Mouse (Mus musculus) embryonic facial prominence, embryonic 14.5 days (tissue): ENCODE results near the gene Creb3. TPM values are rescaled to one million over a fixed set of nuclear protein-coding genes. Genes with fewer than 3 reads are reported as not detected.
"Not testable (repeated sequence)": the region's sequence is repeated elsewhere in the genome, so short reads cannot be mapped to it uniquely, and the experiment has no call there.

ENCODE experiments used
- ATAC-seq: fragments of 200-750 bp; cut with Nextera tagmentation; 2 replicates; pipeline ENCODE4 v1.8.0; 2017; ENCODE audit warnings: low read depth, moderate number of reproducible peaks, moderate TSS enrichment
- DNase-seq: peaks from one replicate; pipeline ENCODE4 v3.0.0-alpha.2; 2015; ENCODE audit warnings: low spot score
- H3K27ac ChIP-seq: fragments of 300-500 bp; sonication (generic); replicated peaks from 2 replicates; pipeline ENCODE4 v1.5.1; 2014; ENCODE audit warnings: low read depth, mild to moderate bottlenecking, low read length, moderate library complexity
- H3K27me3 ChIP-seq: fragments of 300-500 bp; sonication (generic); replicated peaks from 2 replicates; pipeline ENCODE4 v1.6.1; 2014; ENCODE audit warnings: low read length; ENCODE audit not compliant: control insufficient read depth, insufficient read depth
- H3K36me3 ChIP-seq: fragments of 300-500 bp; sonication (generic); 2 replicates; pipeline ENCODE4 v1.6.1; 2014; ENCODE audit warnings: low read length, mixed read lengths; ENCODE audit not compliant: control insufficient read depth, insufficient read depth
- H3K4me1 ChIP-seq: fragments of 300-500 bp; sonication (generic); 2 replicates; pipeline ENCODE4 v1.6.1; 2014; ENCODE audit warnings: antibody characterized with exemption, low read length; ENCODE audit not compliant: control insufficient read depth, insufficient read depth
- H3K4me2 ChIP-seq: fragments of 300-500 bp; sonication (generic); 2 replicates; pipeline ENCODE4 v1.6.1; 2014; ENCODE audit warnings: low read depth, mild to moderate bottlenecking, low read length, moderate library complexity, mixed read lengths
- H3K4me3 ChIP-seq: fragments of 300-500 bp; sonication (generic); 2 replicates; pipeline ENCODE4 v1.5.1; 2014; ENCODE audit warnings: low read depth, mild to moderate bottlenecking, low read length
- H3K9ac ChIP-seq: fragments of 300-500 bp; sonication (generic); 2 replicates; pipeline ENCODE4 v1.6.1; 2014; ENCODE audit warnings: low read depth, mild to moderate bottlenecking, low read length, moderate library complexity, mixed read lengths
- H3K9me3 ChIP-seq: fragments of 300-500 bp; sonication (generic); 2 replicates; pipeline ENCODE4 v1.6.1; 2016; ENCODE audit warnings: low read length; ENCODE audit not compliant: control insufficient read depth
- WGBS: fragments of 180-500 bp; shearing (Covaris S2); extraction: QIAGEN DNeasy Blood & Tissue Kit; methylation state at CpG from one replicate; pipeline ENCODE4 v1.1.7; 2014; 5-methylcytosine and 5-hydroxymethylcytosine counted together
- polyA plus RNA-seq: library from polyadenylated mRNA; unstranded; fragments of >200 nt; fragmentation: Nextera tagmentation; extraction: Ambion mirVana; gene quantifications from 2 replicates; pipeline ENCODE4 v1.2.1, GENCODE M21; 2014

Gene Creb3
- polyA plus RNA-seq, 1 experiment from 2014 or later: 79.6 TPM

DNA sequence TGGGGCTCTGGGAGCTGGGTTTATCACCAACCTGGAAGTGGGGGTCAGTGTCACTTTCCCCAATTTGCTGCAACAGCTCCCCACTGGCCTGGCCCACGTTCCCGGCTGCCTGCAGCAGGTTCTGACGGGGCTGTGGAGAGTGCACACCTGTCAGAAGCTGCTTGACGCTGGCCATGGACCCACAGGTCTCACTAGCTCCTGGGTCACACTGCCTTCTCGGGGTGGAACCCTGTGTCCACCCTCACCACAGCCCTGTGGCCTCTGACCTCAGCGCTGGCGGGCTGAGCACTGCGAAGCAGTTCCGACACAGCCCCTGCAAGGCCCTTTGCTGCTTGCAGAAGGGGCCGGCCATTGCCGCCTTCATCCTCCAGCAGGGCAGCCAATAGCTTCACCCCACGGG is 13.1 kb upstream of the Creb3 start:
- Histone ChIP-seq H3K4me2 (no peak overlapping the region), H3K27me3 (no peaks in the 10 kb centered on the region), H3K27ac (no peak overlapping the region), H3K9me3 (no peaks in the 10 kb centered on the region), H3K4me3 (no peak overlapping the region), H3K9ac (no peak overlapping the region), H3K4me1 (no peaks in the 10 kb centered on the region), H3K36me3 (peaks cover 100% of the 10 kb centered on the region)
- WGBS: 85% methylated on average over 12 of the region's 12 CpGs
- ATAC-seq (no peak), DNase-seq (no peak)

- DNase-seq, H3K27me3 ChIP-seq, H3K9ac ChIP-seq, H3K4me2 ChIP-seq, H3K27ac ChIP-seq, ATAC-seq, H3K9me3 ChIP-seq, H3K4me1 ChIP-seq, H3K4me3 ChIP-seq: not testable (repeated sequence)
- 86% methylated on average over 6 of the region's 6 CpGs for WGBS
- peaks cover 99% of the 10 kb centered on the region for H3K36me3 ChIP-seq
These were observed 10.3 kb upstream of the Creb3 start for GRCm38 (mm10) chr4:43551854-43552253.

- Histone ChIP-seq H3K36me3 (peaks cover 93% of the 10 kb centered on the region), H3K27ac (no peak overlapping the region), H3K4me2 (no peak overlapping the region), H3K27me3 (no peaks in the 10 kb centered on the region), H3K4me1 (no peaks in the 10 kb centered on the region), H3K9ac (no peak overlapping the region), H3K4me3 (no peak overlapping the region), H3K9me3 (no peaks in the 10 kb centered on the region)
- WGBS: 96% methylated on average over 5 of the region's 5 CpGs
- no peak for ATAC-seq
- no peak for DNase-seq
These were observed 9.7 kb upstream of the Creb3 start for GRCm38 (mm10) chr4:43552437-43552836.

GRCm38 (mm10) chr4:43553891-43554290 is 8.2 kb upstream of the Creb3 start:
- Histone ChIP-seq H3K4me2 (no peak overlapping the region), H3K27ac (no peak overlapping the region), H3K27me3 (no peaks in the 10 kb centered on the region), H3K4me1 (peaks cover 11% of the 10 kb centered on the region), H3K36me3 (peaks cover 78% of the 10 kb centered on the region), H3K9me3 (no peaks in the 10 kb centered on the region), H3K4me3 (no peak overlapping the region), H3K9ac (no peak overlapping the region)
- DNase-seq: no peak
- ATAC-seq: no peak

DNA sequence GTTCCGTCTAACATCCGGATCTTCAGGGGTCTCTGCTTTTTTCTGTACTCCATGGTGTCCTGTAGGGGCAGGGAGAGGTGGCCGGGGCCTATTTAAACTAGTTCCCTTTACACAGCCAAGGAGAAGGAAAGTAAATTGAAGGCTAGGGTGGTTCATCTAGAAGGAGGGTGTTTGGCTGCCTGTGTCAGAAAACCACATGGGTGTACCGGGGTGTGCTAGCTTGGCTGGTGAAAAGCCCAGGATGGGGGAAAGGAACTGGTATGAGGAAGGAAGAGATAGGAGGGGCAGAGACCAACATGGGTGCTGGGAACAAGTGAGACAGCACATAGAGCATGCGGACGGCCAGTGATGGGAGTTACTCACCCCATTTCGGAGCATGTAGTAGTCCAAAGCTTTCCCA is 6.2 kb upstream of the Creb3 start:
- no peak overlapping the region for H3K4me3 ChIP-seq
- H3K27me3 ChIP-seq: no peaks in the 10 kb centered on the region
- no peak overlapping the region for H3K27ac ChIP-seq
- H3K9me3 ChIP-seq: no peaks in the 10 kb centered on the region
- H3K4me2 ChIP-seq: no peak overlapping the region
- WGBS: 96% methylated on average over 7 of the region's 7 CpGs
- H3K4me1 ChIP-seq: peaks cover 28% of the 10 kb centered on the region
- H3K9ac ChIP-seq: no peak overlapping the region
- peaks cover 58% of the 10 kb centered on the region for H3K36me3 ChIP-seq
- ATAC-seq (no peak), DNase-seq (no peak)

DNA sequence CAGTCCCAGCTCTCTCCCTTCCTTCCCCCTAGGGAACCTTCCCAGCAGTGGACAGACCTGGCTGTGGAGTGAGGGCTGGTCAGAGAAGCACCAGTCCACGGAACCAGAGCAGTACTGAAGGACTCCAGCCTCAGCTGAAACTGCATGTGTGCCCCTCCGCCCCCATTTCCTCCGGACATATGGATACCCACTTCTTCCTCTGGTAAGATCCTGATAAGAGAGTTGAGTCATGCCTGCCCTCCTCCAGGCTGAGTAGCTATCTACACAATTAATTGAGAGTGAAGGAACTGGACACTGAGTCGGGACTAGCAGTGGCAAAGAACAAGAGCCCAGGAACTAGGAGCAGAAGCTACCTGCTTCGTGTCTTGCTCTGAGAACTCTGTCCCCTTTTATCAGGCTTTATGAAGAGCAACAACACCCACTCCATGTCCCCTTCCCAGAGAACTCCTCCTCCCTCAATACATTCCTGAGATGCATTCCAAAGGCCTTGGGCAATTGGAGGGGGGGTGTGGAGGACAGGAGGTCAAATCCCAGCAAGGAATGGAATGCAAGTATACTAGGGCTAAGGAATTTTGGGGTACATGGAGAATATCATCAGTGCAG is 4.0 kb upstream of the Creb3 start:
- WGBS: 26% methylated on average over 5 of the region's 5 CpGs
- Histone ChIP-seq H3K4me1 (peaks cover 34% of the 10 kb centered on the region), H3K4me2 (peak overlapping the region; percentile 88), H3K27me3 (no peaks in the 10 kb centered on the region), H3K36me3 (peaks cover 36% of the 10 kb centered on the region), H3K9me3 (no peaks in the 10 kb centered on the region), H3K9ac (peak overlapping the region; percentile 58), H3K27ac (peak overlapping the region; percentile 83), H3K4me3 (peak overlapping the region; percentile 23)
- DNase-seq (peak; percentile 67), ATAC-seq (no peak)

GRCm38 (mm10) chr4:43558631-43559356 is 3.3 kb upstream of the Creb3 start:
- Histone ChIP-seq H3K4me2 (peak overlapping the region; percentile 88), H3K4me1 (peaks cover 39% of the 10 kb centered on the region), H3K27ac (peak overlapping the region; percentile 83), H3K9ac (peak overlapping the region; percentile 58), H3K4me3 (peak overlapping the region; percentile 23), H3K9me3 (no peaks in the 10 kb centered on the region), H3K27me3 (no peaks in the 10 kb centered on the region), H3K36me3 (peaks cover 29% of the 10 kb centered on the region)
- DNase-seq (peak; percentile 81), ATAC-seq (no peak)
- WGBS: 17% methylated on average over 13 of the region's 13 CpGs

GRCm38 (mm10) chr4:43559519-43560242 is 2.5 kb upstream of the Creb3 start:
- no peak for DNase-seq
- no peaks in the 10 kb centered on the region for H3K27me3 ChIP-seq
- H3K4me2 ChIP-seq: peak overlapping the region; percentile 88
- H3K9me3 ChIP-seq: no peaks in the 10 kb centered on the region
- H3K4me3 ChIP-seq: peak overlapping the region; percentile 96
- peaks cover 39% of the 10 kb centered on the region for H3K4me1 ChIP-seq
- WGBS: 61% methylated on average over 13 of the region's 13 CpGs
- H3K9ac ChIP-seq: peak overlapping the region; percentile 93
- no peak for ATAC-seq
- peaks cover 23% of the 10 kb centered on the region for H3K36me3 ChIP-seq
- no peak overlapping the region for H3K27ac ChIP-seq
